8 mouse cellular contexts compared by ENCODE assay signal in genomic region chr1:137927953-137928352, GRCm38 (mm10).
DNase-seq lines count a peak whose midpoint lies in the region; ATAC-seq lines count a peak whose summit lies in the region.

No protein-coding gene starts in this region.

- H3K4me3 ChIP-seq in hindbrain, embryonic 15.5 days, result no peak overlapping the region
- H3K4me3 ChIP-seq in midbrain, embryonic 13.5 days (replicated peaks), result 0 out of 2 replicates have a peak overlapping the region, but pooled peaks have one; percentile 3

- peak; percentile 86 for ATAC-seq in hindbrain, embryonic 15.5 days (ENCODE audit: low FRiP score, low read depth)
- peak; percentile 93 for ATAC-seq in midbrain, embryonic 13.5 days

- H3K9me3 ChIP-seq in hindbrain, embryonic 15.5 days, result no peaks in the 10 kb centered on the region
- H3K9me3 ChIP-seq in midbrain, embryonic 13.5 days, result no peaks in the 10 kb centered on the region

- H3K4me1 ChIP-seq in hindbrain, embryonic 15.5 days (replicated peaks), result peaks cover 45% of the 10 kb centered on the region
- H3K4me1 ChIP-seq in midbrain, embryonic 13.5 days (replicated peaks), result peaks cover 68% of the 10 kb centered on the region

- 5% methylated on average over 11 of the region's 11 CpGs for WGBS in hindbrain, embryonic 15.5 days
- WGBS in midbrain, embryonic 13.5 days, result 13% methylated on average over 11 of the region's 11 CpGs

- peaks cover 15% of the 10 kb centered on the region for H3K36me3 ChIP-seq in hindbrain, embryonic 15.5 days
- peaks cover 22% of the 10 kb centered on the region for H3K36me3 ChIP-seq in midbrain, embryonic 13.5 days

- no peak overlapping the region for H3K9ac ChIP-seq in hindbrain, embryonic 15.5 days
- H3K9ac ChIP-seq in midbrain, embryonic 13.5 days (replicated peaks), result peak overlapping the region; percentile 59

- peak overlapping the region; percentile 37 for H3K4me2 ChIP-seq in hindbrain, embryonic 15.5 days
- H3K4me2 ChIP-seq in midbrain, embryonic 13.5 days (replicated peaks), result peak overlapping the region; percentile 42

- H3K27me3 ChIP-seq in hindbrain, embryonic 15.5 days, result no peaks in the 10 kb centered on the region
- no peaks in the 10 kb centered on the region for H3K27me3 ChIP-seq in midbrain, embryonic 13.5 days

- peak; percentile 56 to 66 for DNase-seq in adrenal gland, adult (ENCODE audit: inconsistent age in 2 of 2, low spot score in 1 of 2)
- peak; percentile 57 to 60 for DNase-seq in cerebellum, postnatal 14 days
- peak; percentile 38 for DNase-seq in gastrocnemius, postnatal 10 days
- peak; percentile 43 to 54 for DNase-seq in left cerebral cortex, postnatal 25 days (ENCODE audit: low spot score in 2 of 2)
- peak; percentile 57 for DNase-seq in testis, postnatal 14 days (ENCODE audit: low spot score)
- no peak for DNase-seq in thymus, postnatal 10 days (ENCODE audit: low spot score in 2 of 2)

- peak overlapping the region; percentile 77 for H3K27ac ChIP-seq in hindbrain, embryonic 15.5 days (replicated peaks)
- peak overlapping the region; percentile 91 for H3K27ac ChIP-seq in midbrain, embryonic 13.5 days

- intact Hi-C loops in left cerebral cortex, postnatal 25 days (cut with DNase I), result no loop called here

Comparison
In these comparisons a context has a peak if more than half of its experiments do, and no peak if none do; other contexts are left out.
1. DNase-seq: peak in adrenal gland, adult (2 of 2), cerebellum, postnatal 14 days (2 of 2), gastrocnemius, postnatal 10 days (single experiment), left cerebral cortex, postnatal 25 days (2 of 2) and testis, postnatal 14 days (single experiment); none in thymus, postnatal 10 days (0 of 2).